Mouse (Mus musculus) liver, embryonic 12.5 days (tissue): ENCODE data around the gene Olfr548-ps1. TPM values are rescaled to one million over a fixed set of nuclear protein-coding genes. Genes with fewer than 3 reads are reported as not detected.
A peak's percentile ranks its signal among the peaks of the same experiment; 100 is the strongest.
"Not testable (repeated sequence)": the region's sequence is repeated elsewhere in the genome, so short reads cannot be mapped to it uniquely, and the experiment has no call there.

Source experiments
- ATAC-seq: fragments of 200-750 bp; cut with Nextera tagmentation; 2 replicates; pipeline ENCODE4 v1.8.0; 2017; ENCODE audit warnings: moderate number of reproducible peaks, mild to moderate bottlenecking, moderate library complexity
- H3K27ac ChIP-seq: fragments of 300-500 bp; sonication (generic); 2 replicates; pipeline ENCODE4 v1.5.1; 2016; ENCODE audit warnings: mild to moderate bottlenecking
- H3K27me3 ChIP-seq: fragments of 300-500 bp; sonication (generic); replicated peaks from 2 replicates; pipeline ENCODE4 v1.6.1; 2016; ENCODE audit warnings: mild to moderate bottlenecking, moderate library complexity
- H3K36me3 ChIP-seq: fragments of 300-500 bp; sonication (generic); 2 replicates; pipeline ENCODE4 v1.6.1; 2016; ENCODE audit warnings: mild to moderate bottlenecking, moderate library complexity
- H3K4me1 ChIP-seq: fragments of 300-500 bp; sonication (generic); 2 replicates; pipeline ENCODE4 v1.6.1; 2016
- H3K4me2 ChIP-seq: fragments of 300-500 bp; sonication (generic); 2 replicates; pipeline ENCODE4 v1.6.1; 2016; ENCODE audit warnings: mild to moderate bottlenecking, moderate library complexity
- H3K4me3 ChIP-seq: fragments of 300-500 bp; sonication (generic); 2 replicates; pipeline ENCODE4 v1.5.1; 2016; ENCODE audit warnings: mild to moderate bottlenecking, moderate library complexity
- H3K9ac ChIP-seq: fragments of 300-500 bp; sonication (generic); 2 replicates; pipeline ENCODE4 v1.6.1; 2016; ENCODE audit warnings: mild to moderate bottlenecking, moderate library complexity
- H3K9me3 ChIP-seq: fragments of 300-500 bp; sonication (generic); replicated peaks from 2 replicates; pipeline ENCODE4 v1.6.1; 2016; ENCODE audit warnings: mild to moderate bottlenecking, moderate library complexity
- WGBS: fragments of 180-500 bp; shearing (Covaris S2); methylation state at CpG from one replicate; pipeline ENCODE4 v1.1.7; 2016; ENCODE audit not compliant: insufficient replicate concordance; 5-methylcytosine and 5-hydroxymethylcytosine counted together
- polyA plus RNA-seq: library from polyadenylated mRNA; unstranded; fragments of >200 nt; fragmentation: Nextera tagmentation; extraction: Ambion mirVana; gene quantifications from 2 replicates; pipeline ENCODE4 v1.2.1, GENCODE M21; 2016

Gene Olfr548-ps1
- not detected in 2 replicates for polyA plus RNA-seq

DNA sequence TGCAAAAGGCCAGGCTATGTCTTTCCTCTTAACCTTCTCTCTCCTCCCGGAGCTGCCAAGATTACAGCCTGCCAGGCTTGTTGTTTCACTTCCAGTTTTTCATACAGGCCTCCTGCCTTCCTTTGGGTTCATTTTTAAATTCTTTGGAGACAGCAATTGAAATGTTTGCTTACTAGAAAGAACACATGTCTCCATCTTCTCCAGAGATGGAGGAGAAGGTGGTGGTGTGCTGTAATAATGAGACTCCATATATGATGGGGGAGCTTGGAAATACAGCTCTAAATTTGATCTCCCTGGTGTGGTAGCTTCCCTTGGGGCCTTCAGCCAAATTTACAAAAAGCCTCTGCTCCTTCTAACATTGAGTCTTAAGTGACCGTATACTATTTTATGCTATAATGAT is at the start of gene Olfr548-ps1:
Olfr548-ps1 (plus strand) TSS at position 301 of the 400 bp plus-strand sequence.
- H3K27me3 ChIP-seq: no peaks in the 10 kb centered on the region
- no peak for ATAC-seq
- no peaks in the 10 kb centered on the region for H3K9me3 ChIP-seq
- H3K27ac ChIP-seq: no peak within 1 kb of the TSS
- H3K4me1 ChIP-seq: no peaks in the 10 kb centered on the region
- H3K4me2 ChIP-seq: no peak within 1 kb of the TSS
- H3K9ac ChIP-seq: no peak within 1 kb of the TSS
- H3K4me3 ChIP-seq: no peak within 1 kb of the TSS
- H3K36me3 ChIP-seq: no peaks in the 10 kb centered on the region
- whole genome bisulfite sequencing: 72% methylated on average over 2 of the region's 2 CpGs

- 36% methylated on average over 7 of the region's 7 CpGs for WGBS
- peak; percentile 47; the same call in 1 of the 2 replicates for ATAC-seq
- H3K27me3 ChIP-seq: not testable (repeated sequence)
Observed at GRCm38 (mm10) chr7:102494416-102494815, 46.3 kb upstream of the Olfr548-ps1 start.

GRCm38 (mm10) chr7:102499473-102499872 is 41.2 kb upstream of the Olfr548-ps1 start, which contains the start of gene Olfr545:
Gene Olfr545 (minus strand): TSS chr7:102499573.
- no peaks in the 10 kb centered on the region for H3K9me3 ChIP-seq
- no peak for ATAC-seq
- no peaks in the 10 kb centered on the region for H3K36me3 ChIP-seq
- no peak within 1 kb of the TSS for H3K4me2 ChIP-seq
- no peaks in the 10 kb centered on the region for H3K4me1 ChIP-seq
- no peak within 1 kb of the TSS for H3K27ac ChIP-seq
- 48% methylated on average over 3 of the region's 3 CpGs for WGBS
- no peaks in the 10 kb centered on the region; the same call in 1 of the 2 replicates for H3K27me3 ChIP-seq
- H3K4me3 ChIP-seq: no peak within 1 kb of the TSS
- H3K9ac ChIP-seq: no peak within 1 kb of the TSS

More at GRCm38 (mm10) chr7:102494416-102494815, 46.3 kb upstream of the Olfr548-ps1 start:
- H3K27ac ChIP-seq, H3K9me3 ChIP-seq, H3K36me3 ChIP-seq, H3K4me2 ChIP-seq, H3K4me3 ChIP-seq, H3K4me1 ChIP-seq, H3K9ac ChIP-seq: not testable (repeated sequence)

DNA sequence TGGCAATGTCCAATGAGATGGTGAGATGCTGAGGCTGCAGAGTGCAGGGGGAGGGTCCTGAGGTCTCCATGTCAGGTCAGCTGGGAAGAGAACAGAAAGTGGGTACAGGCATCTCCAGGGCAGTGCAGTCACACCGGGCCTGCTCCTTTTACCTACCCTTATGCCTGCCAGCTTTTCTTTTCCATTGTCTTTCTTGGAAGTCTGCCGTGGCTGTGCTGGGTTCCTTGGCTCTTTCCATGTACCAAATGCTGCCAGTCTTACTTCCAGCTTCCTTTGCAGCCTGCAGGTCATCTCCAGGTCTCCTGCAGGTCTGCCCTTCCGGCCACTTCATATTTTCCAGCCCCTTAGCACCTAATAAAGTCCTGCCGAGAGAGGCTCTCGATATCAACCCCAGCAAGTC is 38.7 kb upstream of the Olfr548-ps1 start:
- Histone ChIP-seq H3K4me2 (no peak overlapping the region), H3K27me3 (no peaks in the 10 kb centered on the region; the same call in 1 of the 2 replicates), H3K27ac (no peak overlapping the region), H3K4me1 (no peaks in the 10 kb centered on the region), H3K9ac (no peak overlapping the region), H3K9me3 (no peaks in the 10 kb centered on the region), H3K36me3 (no peaks in the 10 kb centered on the region), H3K4me3 (no peak overlapping the region)
- 64% methylated on average over 5 of the region's 5 CpGs for WGBS
- ATAC-seq: no peak

DNA sequence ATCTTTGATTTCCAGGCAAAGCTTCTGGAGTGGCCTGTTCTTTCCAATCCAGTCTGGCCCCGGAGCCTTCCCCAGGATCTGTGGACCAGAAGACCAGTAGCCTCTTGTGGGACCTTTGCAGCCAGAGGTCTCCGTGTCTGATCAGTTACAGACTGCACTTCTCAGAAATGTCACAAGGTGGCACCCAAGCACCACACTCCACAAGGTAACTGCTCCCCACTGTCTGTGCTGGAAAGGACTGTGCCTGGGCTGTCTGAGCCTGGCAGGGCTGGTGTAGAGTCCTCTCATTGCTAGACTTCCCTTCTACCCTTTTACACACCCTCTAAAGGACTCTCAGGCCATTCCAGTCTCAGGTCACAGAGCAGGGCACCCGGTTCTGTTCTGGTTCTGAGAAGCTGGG is 33.8 kb upstream of the Olfr548-ps1 start:
- peak; percentile 55; the same call in 1 of the 2 replicates for ATAC-seq
- Histone ChIP-seq H3K9ac (no peak overlapping the region), H3K27me3 (peaks cover 10% of the 10 kb centered on the region; the same call in 1 of the 2 replicates)

DNA sequence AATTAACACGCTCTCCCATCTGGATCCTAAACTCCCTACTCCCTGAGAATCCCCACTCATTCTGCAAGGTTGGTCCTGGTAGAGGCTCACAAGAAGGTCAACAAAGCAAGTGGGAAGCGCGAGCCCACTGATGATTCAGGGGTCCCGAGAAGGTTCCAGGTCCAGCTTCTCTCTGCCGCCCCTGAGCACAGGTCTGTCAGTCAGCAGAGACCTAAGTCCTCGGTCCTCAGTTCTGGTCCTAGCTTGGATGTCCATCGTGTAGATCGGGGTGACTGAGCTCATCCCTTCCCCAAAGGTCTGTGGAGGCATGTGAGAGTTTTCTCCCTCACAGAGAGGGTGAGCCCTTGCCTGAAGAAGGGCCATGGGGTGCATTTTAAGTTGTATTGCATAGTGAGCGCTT is 32.6 kb upstream of the Olfr548-ps1 start:
- no peak for ATAC-seq
- Histone ChIP-seq H3K27ac (no peak overlapping the region), H3K27me3 (peaks cover 22% of the 10 kb centered on the region), H3K4me1 (0 out of 2 replicates have a peak, but pooled peaks cover 4% of the 10 kb centered on the region), H3K36me3 (no peaks in the 10 kb centered on the region), H3K4me2 (no peak overlapping the region), H3K9ac (no peak overlapping the region), H3K9me3 (no peaks in the 10 kb centered on the region), H3K4me3 (no peak overlapping the region)
- WGBS: 78% methylated on average over 9 of the region's 9 CpGs

More for the DNA sequence above, 33.8 kb upstream of the Olfr548-ps1 start:
- no peak overlapping the region for H3K27ac ChIP-seq
- H3K36me3 ChIP-seq: no peaks in the 10 kb centered on the region
- 33% methylated on average over 3 of the region's 3 CpGs for WGBS
- no peak overlapping the region for H3K4me3 ChIP-seq
- no peak overlapping the region for H3K4me2 ChIP-seq
- no peaks in the 10 kb centered on the region for H3K9me3 ChIP-seq
- H3K4me1 ChIP-seq: no peaks in the 10 kb centered on the region

DNA sequence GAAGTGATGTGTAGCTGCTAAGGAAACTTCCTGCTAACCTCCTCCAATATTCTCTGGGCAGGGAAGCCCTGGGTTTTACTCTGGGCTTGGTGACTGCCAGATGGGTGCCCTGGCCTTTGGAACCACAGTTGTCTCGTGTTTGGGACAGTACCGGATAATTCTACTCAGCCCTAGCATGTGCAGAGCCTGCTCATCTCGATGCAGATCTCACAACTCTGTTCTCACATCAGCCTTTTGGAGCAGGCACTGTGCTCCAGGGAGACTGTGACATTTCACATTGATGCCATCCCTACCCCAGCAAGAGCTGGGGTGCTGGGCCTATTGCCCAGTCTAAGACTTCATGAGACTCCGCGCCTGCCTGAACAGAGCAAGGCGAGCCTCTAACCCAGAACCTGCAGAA is 32.0 kb upstream of the Olfr548-ps1 start:
- Histone ChIP-seq H3K36me3 (no peaks in the 10 kb centered on the region), H3K27ac (no peak overlapping the region)
- WGBS: 75% methylated on average over 6 of the region's 6 CpGs

GRCm38 (mm10) chr7:102509726-102510125 is 31.0 kb upstream of the Olfr548-ps1 start:
- 64% methylated on average over 7 of the region's 7 CpGs for WGBS
- Histone ChIP-seq H3K4me2 (no peak overlapping the region), H3K27me3 (peaks cover 39% of the 10 kb centered on the region), H3K27ac (no peak overlapping the region), H3K4me1 (peaks cover 8% of the 10 kb centered on the region; the same call in 1 of the 2 replicates), H3K9ac (no peak overlapping the region), H3K36me3 (no peaks in the 10 kb centered on the region), H3K4me3 (no peak overlapping the region), H3K9me3 (no peaks in the 10 kb centered on the region)
- no peak for ATAC-seq

More for the DNA sequence above, 32.0 kb upstream of the Olfr548-ps1 start:
- Histone ChIP-seq H3K9ac (no peak overlapping the region), H3K4me1 (peaks cover 8% of the 10 kb centered on the region; the same call in 1 of the 2 replicates), H3K9me3 (no peaks in the 10 kb centered on the region), H3K4me3 (no peak overlapping the region), H3K27me3 (peaks cover 28% of the 10 kb centered on the region), H3K4me2 (no peak overlapping the region)
- ATAC-seq: no peak

DNA sequence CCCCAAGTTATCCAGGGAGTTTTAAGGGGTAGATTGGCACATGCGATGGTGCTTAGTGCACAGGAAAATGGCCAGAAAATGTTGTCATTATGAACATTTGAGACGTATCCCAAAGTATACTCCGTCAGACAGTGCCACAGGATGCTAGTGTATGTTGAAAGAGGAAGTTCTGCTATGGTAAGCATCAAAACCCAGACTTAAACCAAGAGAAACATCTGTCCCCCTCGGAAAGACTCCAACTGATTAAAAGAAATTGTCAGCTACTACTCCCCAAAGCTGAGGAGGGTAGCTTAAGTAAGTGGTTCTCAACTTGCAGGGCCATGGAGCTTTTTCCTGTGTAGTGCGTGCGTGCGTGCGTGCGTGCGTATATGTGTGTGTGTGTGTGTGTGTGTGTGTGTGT is 28.8 kb upstream of the Olfr548-ps1 start:
- H3K36me3 ChIP-seq: no peaks in the 10 kb centered on the region
- no peak overlapping the region for H3K4me2 ChIP-seq
- H3K9ac ChIP-seq: no peak overlapping the region
- H3K9me3 ChIP-seq: no peaks in the 10 kb centered on the region
- no peak overlapping the region for H3K4me3 ChIP-seq
- 74% methylated on average over 10 of the region's 10 CpGs for whole genome bisulfite sequencing
- H3K4me1 ChIP-seq: peaks cover 8% of the 10 kb centered on the region; the same call in 1 of the 2 replicates
- no peak for ATAC-seq
- peaks cover 55% of the 10 kb centered on the region for H3K27me3 ChIP-seq
- no peak overlapping the region for H3K27ac ChIP-seq

DNA sequence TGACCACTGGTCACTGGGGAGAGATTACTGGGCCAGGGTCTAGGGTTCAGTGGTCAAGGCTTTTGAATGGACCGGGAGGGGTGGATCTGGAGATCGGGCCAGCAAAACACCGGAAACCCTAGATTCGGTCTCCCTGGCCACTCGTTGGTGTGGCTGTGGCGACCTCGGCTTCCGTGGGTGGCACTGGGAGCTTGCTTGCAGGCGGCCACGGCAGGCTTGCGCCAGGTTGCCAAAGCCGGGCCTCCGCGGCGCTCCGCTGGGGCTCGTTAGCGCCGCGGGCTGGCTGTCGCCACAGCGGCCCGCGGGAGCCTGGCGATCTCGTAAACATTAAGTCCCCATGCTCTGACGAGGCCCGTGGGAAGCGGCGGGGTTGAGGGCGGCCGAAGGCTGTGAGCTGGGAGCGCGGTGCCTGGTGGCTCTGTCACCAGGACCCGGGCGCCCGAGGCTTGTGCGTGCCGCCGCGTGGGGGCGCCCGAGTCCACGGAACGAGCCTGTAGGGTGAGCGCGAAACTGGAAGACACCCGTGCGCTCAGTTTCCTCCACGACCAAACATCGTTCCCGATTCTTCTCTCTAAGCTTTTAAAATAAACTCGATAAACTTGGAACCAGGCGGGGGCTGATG is 27.8 kb upstream of the Olfr548-ps1 start:
- Histone ChIP-seq H3K4me3 (peak overlapping the region; percentile 55), H3K9me3 (no peaks in the 10 kb centered on the region), H3K36me3 (no peaks in the 10 kb centered on the region), H3K27ac (no peak overlapping the region), H3K4me1 (peaks cover 8% of the 10 kb centered on the region; the same call in 1 of the 2 replicates), H3K4me2 (peak overlapping the region; percentile 82), H3K9ac (peak overlapping the region; percentile 63), H3K27me3 (peaks cover 56% of the 10 kb centered on the region)
- ATAC-seq: peak; percentile 84
- WGBS: 2% methylated on average over 54 of the region's 54 CpGs

- ATAC-seq: no peak
- Histone ChIP-seq H3K27ac (no peak overlapping the region), H3K4me1 (peaks cover 8% of the 10 kb centered on the region; the same call in 1 of the 2 replicates), H3K36me3 (no peaks in the 10 kb centered on the region), H3K4me3 (no peak overlapping the region), H3K9ac (no peak overlapping the region), H3K27me3 (peaks cover 56% of the 10 kb centered on the region), H3K4me2 (no peak overlapping the region), H3K9me3 (no peaks in the 10 kb centered on the region)
- 9% methylated on average over 4 of the region's 4 CpGs for WGBS
Observed at GRCm38 (mm10) chr7:102514144-102514543, 26.6 kb upstream of the Olfr548-ps1 start.

DNA sequence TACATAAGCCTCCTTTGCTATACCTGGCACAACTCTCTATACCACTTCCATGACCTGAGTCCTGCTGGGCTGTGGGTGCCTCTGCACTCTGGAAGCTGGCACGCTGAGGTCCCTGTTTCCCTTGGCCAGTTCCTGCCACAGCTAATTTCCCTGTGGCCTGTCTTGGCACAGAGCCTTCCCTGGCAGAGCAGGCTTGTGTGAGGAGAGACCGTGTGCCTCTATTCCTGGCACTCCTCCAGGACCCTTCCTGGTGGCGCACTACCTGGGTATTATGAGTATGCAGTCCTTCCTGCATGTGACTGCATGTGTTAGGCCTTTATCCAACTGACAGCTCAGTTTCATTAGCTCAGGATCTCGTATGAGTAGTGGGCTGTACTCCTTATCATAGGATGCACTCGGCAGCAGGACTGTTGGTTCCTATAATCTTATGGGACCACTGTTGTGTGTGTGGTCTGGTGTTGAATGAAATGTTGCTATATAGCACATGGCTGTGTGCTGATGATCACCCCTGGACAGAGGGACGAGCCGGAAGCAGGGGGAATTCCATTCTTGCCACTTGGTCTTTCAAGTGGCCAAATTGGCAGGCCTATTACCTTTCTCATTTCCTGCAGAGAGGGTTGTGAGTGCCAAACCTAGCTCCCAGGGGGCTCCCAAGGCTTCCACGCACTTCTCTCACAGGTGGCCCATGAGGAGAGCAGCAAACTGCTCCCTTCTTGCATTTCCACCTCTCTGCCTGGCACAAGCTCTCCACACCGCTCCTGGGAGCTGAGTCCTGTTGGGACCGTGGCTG is 24.2 kb upstream of the Olfr548-ps1 start:
- Histone ChIP-seq H3K9me3 (no peaks in the 10 kb centered on the region), H3K9ac (no peak overlapping the region), H3K27ac (no peak overlapping the region), H3K4me1 (peaks cover 8% of the 10 kb centered on the region; the same call in 1 of the 2 replicates), H3K4me2 (no peak overlapping the region), H3K4me3 (no peak overlapping the region), H3K36me3 (no peaks in the 10 kb centered on the region), H3K27me3 (peaks cover 50% of the 10 kb centered on the region)
- no peak for ATAC-seq
- 54% methylated on average over 10 of the region's 10 CpGs for WGBS
